Mouse (Mus musculus) lung, embryonic 16.5 days (tissue): Measurements from ENCODE around the gene Snx14. TPM values are rescaled to one million over a fixed set of nuclear protein-coding genes. Genes with fewer than 3 reads are reported as not detected.

Experiments used
- ATAC-seq: fragments of 200-750 bp; cut with Nextera tagmentation; 2 replicates; pipeline ENCODE4 v1.8.0; 2017; ENCODE audit warnings: low read depth, mild to moderate bottlenecking, moderate library complexity
- H3K27ac ChIP-seq: fragments of 300-500 bp; sonication (generic); 2 replicates; pipeline ENCODE4 v1.5.1; 2014; ENCODE audit warnings: mild to moderate bottlenecking, control low read depth, low read length
- H3K27me3 ChIP-seq: fragments of 300-500 bp; sonication (generic); 2 replicates; pipeline ENCODE4 v1.6.1; 2014; ENCODE audit warnings: low read depth, low read length, mixed read lengths; ENCODE audit not compliant: control insufficient read depth, insufficient read depth
- H3K36me3 ChIP-seq: fragments of 300-500 bp; sonication (generic); 2 replicates; pipeline ENCODE4 v1.6.1; 2014; ENCODE audit warnings: low read length; ENCODE audit not compliant: control insufficient read depth, insufficient read depth
- H3K4me1 ChIP-seq: fragments of 300-500 bp; sonication (generic); replicated peaks from 2 replicates; pipeline ENCODE4 v1.6.1; 2014; ENCODE audit warnings: low read length, mixed read lengths; ENCODE audit not compliant: control insufficient read depth, insufficient read depth
- H3K4me2 ChIP-seq: fragments of 300-500 bp; sonication (generic); 2 replicates; pipeline ENCODE4 v1.6.1; 2014; ENCODE audit warnings: low read depth, low read length, control low read depth
- H3K4me3 ChIP-seq: fragments of 300-500 bp; sonication (generic); 2 replicates; pipeline ENCODE4 v1.5.1; 2014; ENCODE audit warnings: mild to moderate bottlenecking, low read length, control low read depth
- H3K9ac ChIP-seq: fragments of 300-500 bp; sonication (generic); 2 replicates; pipeline ENCODE4 v1.6.1; 2014; ENCODE audit warnings: low read length, control low read depth
- H3K9me3 ChIP-seq: fragments of 300-500 bp; sonication (generic); 2 replicates; pipeline ENCODE4 v1.6.1; 2016; ENCODE audit warnings: low read length; ENCODE audit not compliant: control insufficient read depth
- WGBS: fragments of 180-500 bp; shearing (Covaris S2); extraction: QIAGEN DNeasy Blood & Tissue Kit; methylation state at CpG from one replicate; pipeline ENCODE4 v1.1.7; 2014; 5-methylcytosine and 5-hydroxymethylcytosine counted together
- polyA plus RNA-seq: library from polyadenylated mRNA; unstranded; fragments of >200 nt; fragmentation: Nextera tagmentation; extraction: Ambion mirVana; gene quantifications from 2 replicates; pipeline ENCODE4 v1.2.1, GENCODE M21; 2015

Gene Snx14
- polyA plus RNA-seq, 1 experiment from 2014 or later = 30.1 TPM

GRCm38 (mm10) chr9:88404088-88404487 lies 34.7 kb downstream of the Snx14 start:
- no peaks in the 10 kb centered on the region for H3K9me3 ChIP-seq
- 57% methylated on average over 10 of the region's 10 CpGs for WGBS
- H3K9ac ChIP-seq = no peak overlapping the region
- ATAC-seq = peak; percentile 87
- peak overlapping the region; percentile 27; the same call in 1 of the 2 replicates for H3K27ac ChIP-seq
- H3K4me1 ChIP-seq = no peaks in the 10 kb centered on the region
- no peaks in the 10 kb centered on the region for H3K27me3 ChIP-seq
- no peak overlapping the region for H3K4me3 ChIP-seq
- no peak overlapping the region for H3K4me2 ChIP-seq
- H3K36me3 ChIP-seq = peaks cover 2% of the 10 kb centered on the region; the same call in 1 of the 2 replicates

- ATAC-seq = no peak
These were observed 40.3 kb downstream of the Snx14 start for GRCm38 (mm10) chr9:88398461-88398860.

GRCm38 (mm10) chr9:88394852-88395251 lies 43.9 kb downstream of the Snx14 start:
- WGBS = 81% methylated on average over 8 of the region's 8 CpGs
- H3K4me1 ChIP-seq = no peaks in the 10 kb centered on the region
- no peak overlapping the region for H3K9ac ChIP-seq
- no peaks in the 10 kb centered on the region for H3K27me3 ChIP-seq
- ATAC-seq = no peak
- no peaks in the 10 kb centered on the region for H3K9me3 ChIP-seq
- peaks cover 13% of the 10 kb centered on the region for H3K36me3 ChIP-seq
- H3K4me2 ChIP-seq = no peak overlapping the region
- H3K4me3 ChIP-seq = no peak overlapping the region
- no peak overlapping the region for H3K27ac ChIP-seq

More at GRCm38 (mm10) chr9:88398461-88398860, 40.3 kb downstream of the Snx14 start:
- WGBS = 63% methylated on average over 1 of the region's 1 CpGs
- Histone ChIP-seq H3K36me3 (peaks cover 8% of the 10 kb centered on the region; the same call in 1 of the 2 replicates), H3K9ac (no peak overlapping the region), H3K27me3 (no peaks in the 10 kb centered on the region), H3K9me3 (no peaks in the 10 kb centered on the region), H3K4me1 (no peaks in the 10 kb centered on the region), H3K4me2 (no peak overlapping the region), H3K4me3 (no peak overlapping the region), H3K27ac (no peak overlapping the region)

GRCm38 (mm10) chr9:88388826-88389225 lies 49.9 kb downstream of the Snx14 start:
- Histone ChIP-seq H3K4me2 (no peak overlapping the region), H3K27me3 (no peaks in the 10 kb centered on the region), H3K4me3 (no peak overlapping the region), H3K36me3 (peaks cover 18% of the 10 kb centered on the region), H3K27ac (no peak overlapping the region), H3K9ac (no peak overlapping the region), H3K9me3 (no peaks in the 10 kb centered on the region), H3K4me1 (no peaks in the 10 kb centered on the region)
- 83% methylated on average over 5 of the region's 5 CpGs for WGBS
- ATAC-seq = no peak

GRCm38 (mm10) chr9:88380542-88380941 lies 58.2 kb downstream of the Snx14 start:
- peaks cover 15% of the 10 kb centered on the region for H3K36me3 ChIP-seq
- ATAC-seq = no peak
- no peak overlapping the region for H3K4me2 ChIP-seq
- no peaks in the 10 kb centered on the region for H3K27me3 ChIP-seq
- no peak overlapping the region for H3K9ac ChIP-seq
- H3K9me3 ChIP-seq = no peaks in the 10 kb centered on the region
- 82% methylated on average over 1 of the region's 1 CpGs for WGBS
- no peak overlapping the region for H3K27ac ChIP-seq
- no peak overlapping the region for H3K4me3 ChIP-seq
- H3K4me1 ChIP-seq = no peaks in the 10 kb centered on the region

DNA sequence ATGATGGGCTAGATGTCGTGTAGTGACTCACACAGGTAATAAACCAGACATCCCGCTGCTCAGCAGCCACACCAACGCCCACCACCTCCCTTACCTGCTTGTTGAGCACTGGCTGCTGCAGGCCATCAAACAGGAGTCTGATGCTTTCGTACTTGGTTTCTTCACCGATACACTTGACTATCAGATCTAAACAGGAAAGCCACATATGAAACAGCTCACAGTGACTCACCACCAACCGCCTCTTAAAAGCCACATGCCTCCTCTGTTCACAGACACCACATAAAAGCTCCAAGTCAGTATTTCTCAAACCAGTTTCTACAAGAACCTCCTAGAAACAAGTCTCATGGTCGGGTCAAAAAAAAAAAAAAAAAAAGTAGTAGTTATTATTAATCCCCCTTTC lies 58.7 kb downstream of the Snx14 start:
- ATAC-seq = no peak

GRCm38 (mm10) chr9:88379057-88379456 lies 59.7 kb downstream of the Snx14 start:
- H3K9ac ChIP-seq = no peak overlapping the region
- H3K9me3 ChIP-seq = no peaks in the 10 kb centered on the region
- H3K27me3 ChIP-seq = no peaks in the 10 kb centered on the region
- H3K4me3 ChIP-seq = no peak overlapping the region
- H3K27ac ChIP-seq = no peak overlapping the region
- no peak for ATAC-seq
- peaks cover 13% of the 10 kb centered on the region for H3K36me3 ChIP-seq
- no peak overlapping the region for H3K4me2 ChIP-seq
- WGBS = 83% methylated on average over 3 of the region's 3 CpGs
- no peaks in the 10 kb centered on the region for H3K4me1 ChIP-seq

More for the DNA sequence above, 58.7 kb downstream of the Snx14 start:
- WGBS = 67% methylated on average over 7 of the region's 7 CpGs
- Histone ChIP-seq H3K27me3 (no peaks in the 10 kb centered on the region), H3K4me2 (no peak overlapping the region), H3K36me3 (peaks cover 15% of the 10 kb centered on the region), H3K4me1 (no peaks in the 10 kb centered on the region), H3K27ac (no peak overlapping the region), H3K9ac (no peak overlapping the region), H3K4me3 (no peak overlapping the region), H3K9me3 (no peaks in the 10 kb centered on the region)

DNA sequence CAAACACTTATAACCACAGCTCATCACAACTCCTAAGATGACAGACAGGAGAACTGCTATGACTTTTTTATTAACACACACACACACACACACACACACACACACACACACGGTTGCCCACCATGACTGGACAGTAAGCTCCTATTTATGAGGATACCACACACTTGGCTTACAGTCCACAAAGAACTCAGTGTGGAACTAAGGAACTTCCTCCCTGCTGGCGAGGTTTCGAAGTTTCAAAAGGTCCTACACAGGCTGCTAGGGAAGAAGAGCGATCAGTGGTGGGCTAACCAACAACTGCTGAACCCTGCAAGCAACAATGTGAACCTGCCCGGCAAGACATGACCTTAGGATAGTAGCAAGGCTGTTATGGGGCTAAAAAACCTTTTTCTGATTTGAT lies 61.3 kb downstream of the Snx14 start:
- Histone ChIP-seq H3K9ac (no peak overlapping the region), H3K4me1 (no peaks in the 10 kb centered on the region), H3K4me3 (no peak overlapping the region), H3K9me3 (no peaks in the 10 kb centered on the region), H3K4me2 (no peak overlapping the region), H3K36me3 (peaks cover 12% of the 10 kb centered on the region; the same call in 1 of the 2 replicates), H3K27ac (no peak overlapping the region), H3K27me3 (no peaks in the 10 kb centered on the region)
- 88% methylated on average over 5 of the region's 5 CpGs for WGBS
- ATAC-seq = no peak

- H3K4me3 ChIP-seq = no peak overlapping the region
- H3K36me3 ChIP-seq = 0 out of 2 replicates have a peak, but pooled peaks cover 2% of the 10 kb centered on the region
- no peak for ATAC-seq
- no peak overlapping the region for H3K27ac ChIP-seq
- no peaks in the 10 kb centered on the region; the same call in 1 of the 2 replicates for H3K4me1 ChIP-seq
- no peaks in the 10 kb centered on the region for H3K27me3 ChIP-seq
- 62% methylated on average over 2 of the region's 2 CpGs for WGBS
- no peak overlapping the region for H3K4me2 ChIP-seq
- no peak overlapping the region for H3K9ac ChIP-seq
- no peaks in the 10 kb centered on the region for H3K9me3 ChIP-seq
These were observed 65.8 kb downstream of the Snx14 start for GRCm38 (mm10) chr9:88373001-88373400.

- H3K27me3 ChIP-seq = no peaks in the 10 kb centered on the region
- no peak overlapping the region for H3K9ac ChIP-seq
- H3K27ac ChIP-seq = no peak overlapping the region
- H3K4me2 ChIP-seq = no peak overlapping the region
- H3K9me3 ChIP-seq = no peaks in the 10 kb centered on the region
- H3K4me3 ChIP-seq = no peak overlapping the region
- 0 out of 2 replicates have a peak, but pooled peaks cover 2% of the 10 kb centered on the region for H3K36me3 ChIP-seq
- no peaks in the 10 kb centered on the region; the same call in 1 of the 2 replicates for H3K4me1 ChIP-seq
- WGBS = 91% methylated on average over 2 of the region's 2 CpGs
- no peak for ATAC-seq
These were observed 67.6 kb downstream of the Snx14 start for GRCm38 (mm10) chr9:88371201-88371600.
